Mouse (Mus musculus): ENCODE data around the gene Slc48a1.

GRCm38 (mm10) chr15:97801811-97802210, 23.5 kb downstream of the Slc48a1 start:
- no peak for TF ChIP-seq CTCF (IDR thresholded peaks at IDR 0.05; ENCODE audit: low read depth)
- TF ChIP-seq EP300 (IDR thresholded peaks at IDR 0.05; ENCODE audit: low read depth): no peak

All from liver, embryonic 14.5 days (tissue).